Comparison of ENCODE assay signal across 13 mouse cellular contexts in the genomic region with DNA sequence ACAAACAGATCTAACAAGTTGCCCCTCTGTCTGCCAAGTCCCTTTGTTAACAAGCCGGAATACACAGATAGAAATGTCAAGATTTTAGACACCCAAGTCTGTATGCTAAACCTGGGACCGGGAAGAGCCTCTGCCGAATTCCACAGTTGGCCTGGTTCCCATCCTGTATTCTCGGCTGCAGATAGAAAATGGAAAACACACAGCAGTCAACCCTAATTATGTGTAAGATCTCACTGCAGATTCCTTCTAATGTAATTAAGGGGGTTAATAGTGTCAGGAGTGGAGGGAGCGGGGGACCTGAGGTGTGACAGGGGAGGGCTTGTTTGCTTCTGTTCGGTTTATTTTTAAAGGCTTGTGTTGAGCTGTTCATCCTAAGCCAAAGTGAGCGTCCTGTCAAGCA.
"Had no signal": no experiment of that assay in that cellular context is flagged by ENCODE, and none has a peak within 500 bp of the region (broad histone marks: within the 10 kb centered on the region; RNA-seq: fewer than 3 reads in every experiment).

No protein-coding gene starts in this region.

- DNase-seq: kidney, adult 8-10 months; kidney, postnatal 25 days; lung, postnatal 14 days; right cerebral cortex, adult 18-20 months; right cerebral cortex, postnatal 25 days; thymus, adult 18-20 months had no signal

- ATAC-seq: liver, embryonic 12.5 days; midbrain, embryonic 16.5 days had no signal

- H3K4me1 ChIP-seq: liver, embryonic 12.5 days had no signal

- H3K27ac ChIP-seq: left cerebral cortex, adult 2 months; limb, embryonic 15.5 days; liver, embryonic 12.5 days; lung, embryonic 15.5 days; midbrain, embryonic 12.5 days; neural tube, embryonic 13.5 days had no signal

- H3K9ac ChIP-seq: limb, embryonic 15.5 days; liver, embryonic 12.5 days; lung, embryonic 15.5 days; midbrain, embryonic 12.5 days; neural tube, embryonic 13.5 days had no signal

- H3K27me3 ChIP-seq: limb, embryonic 15.5 days; liver, embryonic 12.5 days; lung, embryonic 15.5 days; midbrain, embryonic 12.5 days; neural tube, embryonic 13.5 days had no signal

- H3K9me3 ChIP-seq: limb, embryonic 15.5 days; liver, embryonic 12.5 days; lung, embryonic 15.5 days; midbrain, embryonic 12.5 days; neural tube, embryonic 13.5 days had no signal

- H3K4me3 ChIP-seq: left cerebral cortex, adult 2 months; limb, embryonic 15.5 days; liver, embryonic 12.5 days; lung, embryonic 15.5 days; midbrain, embryonic 12.5 days; neural tube, embryonic 13.5 days had no signal

- H3K4me2 ChIP-seq: limb, embryonic 15.5 days; liver, embryonic 12.5 days; lung, embryonic 15.5 days; midbrain, embryonic 12.5 days; neural tube, embryonic 13.5 days had no signal

- H3K36me3 ChIP-seq: limb, embryonic 15.5 days; liver, embryonic 12.5 days; lung, embryonic 15.5 days; midbrain, embryonic 12.5 days; neural tube, embryonic 13.5 days had no signal
